Mouse (Mus musculus) layer of hippocampus, adult 9-10 months (tissue): ENCODE measurements around the gene Zfp770.
"Not testable (repeated sequence)": the region's sequence is repeated elsewhere in the genome, so short reads cannot be mapped to it uniquely, and the experiment has no call there.

Experiments used
- DNase-seq: peaks from one replicate; pipeline ENCODE4 v3.0.0; 2022; ENCODE audit warnings: low spot score

Gene Zfp770

DNA sequence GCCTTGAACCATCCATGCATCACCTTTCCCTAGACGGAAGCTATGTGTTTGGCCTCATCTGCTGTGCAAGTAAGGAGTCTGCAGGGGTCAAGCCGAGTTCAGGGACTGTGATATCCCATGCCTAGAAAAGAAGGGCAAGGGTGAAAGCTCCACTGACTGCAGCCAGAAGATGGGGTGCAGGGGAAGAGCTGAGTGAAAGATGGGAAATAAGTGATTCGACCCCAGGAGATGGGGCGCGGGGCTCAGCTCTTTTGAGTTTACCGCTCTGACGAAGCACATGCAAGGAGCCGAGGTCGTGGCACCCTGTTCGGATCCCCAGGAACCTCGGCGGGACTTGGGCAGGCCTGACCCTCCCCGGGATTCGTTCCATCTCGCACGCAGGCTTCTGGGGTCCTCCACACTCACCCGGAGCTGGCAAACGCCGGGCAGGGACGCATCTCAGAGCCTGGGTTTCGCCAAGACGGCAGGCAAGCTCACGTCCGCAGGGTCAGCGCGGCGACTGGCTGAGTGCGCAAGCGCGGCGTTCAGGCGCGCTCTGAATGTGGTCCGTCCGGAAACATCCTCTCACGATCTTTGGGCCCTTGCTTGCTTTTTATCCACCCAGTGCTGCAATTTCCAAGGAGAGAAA is at the start of gene Zfp770:
Gene Zfp770, minus strand, starts transcription at position 538 of the 628 bp plus-strand sequence.
- peak; percentile 38 for DNase-seq

DNA sequence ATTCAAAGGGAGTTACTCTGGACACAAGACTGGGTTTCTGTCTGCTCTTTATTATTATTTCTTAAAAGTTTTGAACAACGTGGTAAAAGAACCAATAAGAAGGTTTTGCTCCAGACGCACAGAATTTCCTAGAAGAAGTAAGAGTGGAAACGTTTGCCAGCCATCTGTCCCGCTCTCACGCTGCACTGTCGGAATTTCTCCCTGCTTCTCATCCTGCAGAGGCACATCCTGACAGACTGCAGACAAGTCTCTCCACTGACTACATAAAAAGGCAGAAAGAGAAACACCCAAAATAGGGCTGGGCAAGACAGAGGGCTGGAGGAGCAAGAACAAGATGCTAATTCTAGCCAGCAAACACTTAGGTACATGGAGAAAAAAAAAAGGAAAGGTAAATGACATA is 48.2 kb upstream of the Zfp770 start:
- peak; percentile 11 for DNase-seq

DNA sequence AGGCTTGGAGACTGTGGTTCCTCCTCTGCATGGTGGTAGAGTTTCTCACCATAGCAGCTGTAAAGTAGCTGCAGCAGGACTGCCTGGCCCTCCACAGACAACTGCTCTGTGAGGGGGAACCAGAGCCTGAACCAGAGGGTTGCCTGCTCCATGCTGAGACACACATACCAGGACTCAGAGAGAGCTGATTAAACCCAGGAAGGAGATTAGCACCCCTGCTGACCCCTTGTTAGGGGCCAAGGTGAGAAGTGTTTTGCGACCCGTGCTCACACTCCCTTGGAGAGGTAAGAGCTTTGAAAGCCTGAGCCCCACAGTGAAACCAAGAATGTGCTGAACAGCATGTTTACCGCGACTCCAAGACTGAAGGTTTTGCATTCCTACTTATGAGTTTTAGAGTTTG is 36.4 kb upstream of the Zfp770 start:
- DNase-seq: no peak

DNA sequence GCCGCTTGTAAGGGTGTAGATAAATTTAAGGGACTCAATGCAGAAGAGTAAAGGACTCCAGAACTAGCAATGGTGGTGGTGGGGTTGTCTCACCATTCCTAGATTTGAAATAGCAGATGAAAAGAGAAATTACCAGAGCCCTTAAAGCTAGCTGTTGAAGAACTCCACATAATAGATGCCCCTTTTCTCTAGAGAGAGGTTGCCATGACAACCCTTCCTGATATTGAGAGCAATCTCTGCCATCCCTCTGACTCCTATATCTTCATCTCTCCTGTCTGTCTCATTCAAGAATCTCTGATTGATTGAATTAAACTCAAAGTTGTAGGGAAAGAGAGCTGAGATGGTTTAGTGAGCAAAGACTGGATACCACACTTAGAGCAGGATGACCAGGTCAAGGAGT is 35.3 kb upstream of the Zfp770 start:
- DNase-seq: no peak

DNA sequence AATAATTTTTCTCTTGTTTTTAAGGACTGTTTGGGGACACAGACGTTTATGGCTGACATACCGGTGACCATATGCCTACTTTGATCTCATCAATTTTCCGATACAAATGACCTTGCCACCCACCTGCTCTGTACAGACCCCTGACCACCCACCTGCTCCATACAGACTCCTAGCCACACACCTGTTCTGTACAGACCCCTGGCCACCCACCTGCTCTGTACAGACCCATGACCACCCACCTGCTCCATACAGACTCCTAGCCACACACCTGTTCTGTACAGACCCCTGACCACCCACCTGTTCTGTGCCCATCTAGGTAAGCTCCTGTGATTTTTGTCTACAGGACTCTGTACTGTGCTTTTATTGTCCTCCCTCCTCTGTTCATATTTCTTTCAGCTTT is 34.3 kb upstream of the Zfp770 start:
- DNase-seq: no peak

DNA sequence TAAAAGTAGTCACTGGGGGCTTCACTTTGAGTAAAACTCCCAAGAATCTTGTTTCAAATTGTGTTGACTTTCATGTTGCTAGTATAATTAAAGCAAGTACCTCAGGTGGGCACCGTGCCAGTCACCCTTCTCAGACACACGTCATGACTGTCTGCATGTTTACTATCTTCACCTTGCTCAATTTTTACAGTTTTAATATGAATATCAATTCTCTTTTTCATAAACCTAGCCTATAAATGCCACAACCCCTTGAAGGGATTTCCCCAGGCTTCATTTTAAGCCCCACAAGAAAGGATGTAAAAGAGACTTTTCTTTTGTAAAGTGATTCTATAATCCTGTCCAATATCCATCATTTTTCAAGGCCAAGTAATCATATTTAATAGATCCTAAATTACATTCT is 30.0 kb upstream of the Zfp770 start:
- DNase-seq: no peak

DNA sequence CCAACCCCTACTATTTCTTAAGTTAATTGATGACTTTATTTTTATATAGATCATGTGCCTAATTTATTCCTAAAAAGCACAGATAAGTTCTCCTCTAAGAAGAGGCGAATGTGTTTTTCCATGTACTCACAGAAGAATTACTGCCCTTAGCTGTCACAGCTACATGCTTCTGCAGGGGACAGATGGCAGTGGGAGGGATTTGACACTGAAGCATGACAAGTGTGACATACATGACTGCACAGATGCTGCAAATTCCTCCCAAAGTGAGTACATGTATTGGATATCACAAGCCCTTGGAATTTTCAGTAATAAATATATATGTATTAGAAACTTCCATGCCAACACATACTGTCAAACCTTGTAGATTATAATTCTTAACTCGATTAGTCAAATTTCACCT is 27.4 kb upstream of the Zfp770 start:
- no peak for DNase-seq

DNA sequence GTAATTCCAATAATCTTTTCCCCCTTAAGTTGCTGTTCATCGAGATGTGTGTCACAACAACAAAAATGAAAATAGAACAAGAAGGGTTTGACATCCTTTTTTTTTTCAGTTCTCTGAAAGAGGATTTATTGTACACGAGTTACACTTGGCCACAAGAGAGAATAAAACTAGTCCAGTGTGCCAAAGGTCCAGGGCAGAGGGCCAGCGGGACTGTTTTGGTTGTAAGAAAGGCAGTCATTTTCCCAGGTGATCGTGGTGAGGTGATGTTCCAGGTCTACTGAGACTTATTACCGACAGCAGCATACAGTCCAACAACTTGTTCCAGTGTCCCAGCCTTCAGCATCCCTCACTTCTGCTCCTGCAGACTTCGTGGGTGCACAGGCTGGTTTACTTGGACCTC is 3.8 kb upstream of the Zfp770 start:
- DNase-seq: no peak

DNA sequence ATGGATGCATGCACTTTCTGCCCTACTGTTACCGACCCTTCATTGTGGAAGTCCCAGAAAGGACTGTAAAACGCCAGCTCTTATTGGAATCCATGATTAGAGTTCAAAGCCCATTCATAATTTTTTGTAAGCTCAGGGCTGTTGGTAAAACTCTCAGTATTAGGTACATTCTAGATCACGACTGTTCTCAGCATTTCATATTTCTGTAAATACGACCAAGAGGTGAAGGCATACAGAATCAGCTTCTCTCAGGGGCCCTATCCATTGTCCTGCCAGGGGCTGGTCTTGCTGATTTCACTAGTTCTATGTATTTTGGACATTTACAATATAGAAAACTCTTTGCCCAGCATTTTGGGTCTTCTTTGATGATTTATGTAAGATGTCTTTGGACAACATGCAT is 305 bp upstream of the Zfp770 start:
- DNase-seq: no peak

DNA sequence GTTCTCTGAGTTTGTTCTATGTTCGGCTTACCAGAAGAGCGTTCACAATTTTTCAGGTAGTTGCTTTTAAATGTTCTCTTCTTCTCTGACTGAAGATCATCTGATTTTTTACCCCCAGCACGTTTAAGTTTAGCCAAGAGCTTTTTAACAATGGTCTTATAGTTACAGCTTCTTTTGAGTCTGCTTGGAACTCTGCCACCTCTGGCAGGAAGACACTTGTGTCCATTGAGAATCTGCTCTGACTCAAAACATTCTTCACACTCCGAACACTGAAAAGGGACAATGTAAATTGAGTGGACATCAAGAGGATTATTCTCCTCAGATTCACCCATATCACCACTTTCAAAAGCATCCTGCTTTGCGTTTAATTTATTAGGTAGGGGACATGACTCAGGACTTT is 4.8 kb downstream of the Zfp770 start:
- no peak for DNase-seq

DNA sequence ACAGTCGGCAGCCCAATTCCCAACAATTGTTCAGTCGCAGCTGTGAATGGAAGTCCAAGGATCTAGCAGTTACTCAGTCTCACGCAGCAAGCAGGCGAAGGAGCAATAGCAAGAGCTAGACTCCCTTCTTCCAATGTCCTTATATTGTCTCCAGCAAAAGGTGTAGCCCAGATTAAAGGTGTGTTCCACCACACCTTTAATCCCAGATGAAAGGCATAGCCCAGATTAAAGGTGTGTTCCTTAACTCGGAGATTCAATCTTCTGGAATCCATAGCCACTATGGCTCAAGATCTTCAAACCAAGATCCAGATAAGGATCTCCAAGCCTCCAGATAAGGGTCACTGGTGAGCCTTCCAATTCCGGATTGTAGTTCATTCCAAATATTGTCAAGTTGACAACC is 14.3 kb downstream of the Zfp770 start, which contains the start of gene Aqr:
Gene Aqr, minus strand, starts transcription at position 101 of the 400 bp plus-strand sequence.
- not testable (repeated sequence) for DNase-seq

DNA sequence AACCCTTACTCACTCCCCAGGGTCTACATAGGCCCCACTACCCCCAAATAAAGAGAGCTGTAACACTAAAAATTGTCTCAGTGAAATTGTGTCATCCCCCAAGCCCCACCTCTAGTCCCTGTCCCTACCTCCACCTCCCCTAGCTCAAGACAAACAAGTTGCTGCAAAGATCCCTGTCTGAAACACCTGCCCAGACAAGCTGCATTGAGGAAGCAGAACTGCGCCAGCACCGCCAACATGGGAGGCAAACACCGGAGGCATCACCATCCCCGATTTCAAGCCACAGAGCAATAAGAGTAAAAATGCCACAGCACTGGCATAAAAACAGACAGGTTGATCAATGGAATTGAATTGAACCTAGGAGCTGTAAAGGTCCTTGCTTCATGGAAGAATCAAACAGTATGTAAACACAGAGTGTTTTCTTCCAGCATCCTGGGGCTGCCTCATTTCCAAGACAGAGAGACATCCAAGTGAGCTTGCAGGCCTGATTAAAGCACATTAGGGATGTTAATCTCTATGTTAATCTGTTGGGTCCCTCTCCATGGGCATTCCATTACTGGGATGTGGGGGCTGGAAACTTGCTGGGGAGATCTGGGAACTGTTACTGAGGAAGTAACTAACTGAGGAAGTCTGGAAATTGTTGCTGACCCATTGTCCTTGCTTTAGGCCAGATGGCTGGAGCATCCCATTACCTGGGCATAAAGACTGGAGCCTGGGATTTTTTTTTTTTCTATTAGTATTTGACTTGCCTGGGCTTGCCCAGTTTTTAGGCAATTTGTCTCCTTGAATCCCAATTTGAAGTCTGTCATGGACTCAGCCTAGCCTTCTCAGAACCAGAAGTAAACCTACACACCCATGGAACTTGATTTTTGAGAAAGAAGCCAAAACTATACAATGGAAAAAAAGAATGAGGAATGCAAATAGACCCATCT is 23.2 kb downstream of the Zfp770 start:
- DNase-seq: no peak

DNA sequence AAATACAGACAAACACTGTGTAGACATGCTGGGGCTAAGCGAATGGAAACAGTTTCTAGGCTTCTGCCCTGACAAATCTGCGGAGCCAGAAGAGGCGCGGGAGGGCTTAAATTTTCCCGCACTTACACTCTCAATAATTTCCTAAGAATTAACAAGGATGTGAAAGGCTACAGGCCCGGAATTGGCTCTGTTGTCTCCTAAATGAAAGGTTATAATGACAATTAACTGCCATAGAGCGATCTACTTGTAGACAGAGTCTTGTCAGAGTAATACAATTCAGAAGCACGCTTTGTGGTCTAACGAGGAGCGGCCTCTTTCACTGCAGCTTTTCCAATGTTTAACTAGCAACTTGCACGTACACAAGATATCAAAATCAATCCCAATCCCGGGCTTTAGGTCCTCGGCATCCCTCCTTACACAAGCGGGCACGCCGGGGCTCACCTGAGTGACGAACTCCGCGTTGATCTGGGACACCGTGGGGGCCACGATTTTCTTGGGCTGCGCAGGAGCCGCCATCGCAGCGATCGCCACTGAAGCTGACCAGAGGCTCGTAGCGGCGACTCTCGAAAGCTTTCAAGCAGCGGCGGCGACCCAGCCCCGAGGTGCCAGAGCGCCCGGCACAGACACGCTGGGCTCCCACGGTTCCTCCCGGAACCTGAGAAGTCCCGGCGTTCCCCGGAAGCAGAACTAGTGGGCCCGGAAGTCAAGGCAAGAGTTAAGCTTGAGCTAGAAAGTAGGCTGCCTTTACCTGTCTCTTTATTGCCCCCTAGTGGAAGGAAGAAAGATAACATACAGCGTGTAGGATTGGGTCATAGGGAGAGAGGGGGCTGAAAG is 26.4 kb downstream of the Zfp770 start:
- DNase-seq: peak; percentile 58

DNA sequence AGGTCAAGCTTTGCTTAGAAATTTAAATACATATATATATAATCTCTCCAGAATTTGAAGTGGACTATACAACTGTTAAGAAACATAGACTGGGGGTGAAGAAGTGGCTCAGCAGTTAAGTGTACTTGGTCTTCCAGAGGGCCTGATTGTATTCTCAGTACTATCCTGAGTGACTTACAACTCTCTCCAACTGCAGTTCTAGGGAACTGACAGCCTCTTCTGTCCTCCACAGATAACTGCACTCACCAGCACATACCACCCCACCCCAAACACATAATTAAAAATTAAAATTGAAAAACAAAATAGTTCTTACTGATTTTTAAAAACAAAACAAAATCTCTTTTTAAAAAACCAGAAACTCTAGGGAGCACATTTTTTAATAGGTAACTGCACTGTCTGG is 28.0 kb downstream of the Zfp770 start:
- no peak for DNase-seq

DNA sequence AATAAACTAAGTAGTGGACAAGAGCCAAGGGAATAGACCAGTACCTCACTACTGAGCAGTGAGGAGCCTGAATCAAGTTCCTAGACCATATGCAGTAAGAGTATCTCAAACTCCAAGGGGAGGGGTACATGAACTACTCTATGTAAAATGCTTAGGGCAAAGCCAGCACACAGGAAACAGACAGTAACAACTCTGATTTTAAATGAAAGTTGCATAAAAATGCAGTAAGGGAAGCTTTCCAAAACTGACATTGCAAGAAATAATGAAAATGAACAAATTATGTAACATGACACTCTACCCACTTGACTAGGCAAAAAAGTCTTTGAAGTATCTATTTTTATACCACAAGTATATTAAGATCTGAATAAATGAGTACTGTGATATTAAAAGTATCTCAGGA is 33.4 kb downstream of the Zfp770 start:
- no peak for DNase-seq

DNA sequence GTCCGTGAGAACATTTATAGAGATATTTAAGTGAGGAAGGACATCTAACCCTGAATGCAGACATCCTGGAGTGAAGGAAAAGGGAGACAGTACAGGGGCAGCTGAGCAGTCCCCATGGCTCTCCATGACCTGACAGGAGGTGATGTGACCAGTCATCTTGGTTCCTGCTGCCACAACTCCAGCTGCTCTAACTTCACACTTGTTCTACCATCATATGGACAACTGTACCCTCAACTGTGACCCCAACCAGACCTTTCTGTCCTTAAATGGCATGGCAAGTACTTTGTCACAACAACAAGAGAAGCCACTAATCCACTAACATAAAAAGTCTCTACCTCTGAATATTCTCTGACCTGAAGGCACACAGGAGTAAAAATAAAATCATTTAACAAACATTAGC is 39.3 kb downstream of the Zfp770 start:
- DNase-seq: no peak

DNA sequence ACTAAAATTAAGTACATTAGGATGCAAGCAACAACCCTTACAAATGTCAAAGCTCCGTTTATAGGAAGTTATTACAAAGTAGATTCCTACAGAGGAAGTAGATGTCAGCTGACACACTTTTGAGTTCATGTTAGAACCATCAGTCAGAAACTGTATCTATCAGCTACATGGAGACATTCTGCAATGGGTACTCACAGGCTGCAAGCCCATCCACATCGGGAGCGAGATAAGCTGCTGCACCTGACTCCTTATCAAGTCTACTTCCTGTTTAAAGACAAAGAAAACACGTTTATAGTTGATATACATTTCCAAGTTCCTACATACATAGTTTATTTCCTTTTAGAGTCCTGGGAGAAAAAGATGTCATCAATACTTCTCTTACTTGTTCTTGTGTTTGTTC is 43.9 kb downstream of the Zfp770 start:
- DNase-seq: no peak

DNA sequence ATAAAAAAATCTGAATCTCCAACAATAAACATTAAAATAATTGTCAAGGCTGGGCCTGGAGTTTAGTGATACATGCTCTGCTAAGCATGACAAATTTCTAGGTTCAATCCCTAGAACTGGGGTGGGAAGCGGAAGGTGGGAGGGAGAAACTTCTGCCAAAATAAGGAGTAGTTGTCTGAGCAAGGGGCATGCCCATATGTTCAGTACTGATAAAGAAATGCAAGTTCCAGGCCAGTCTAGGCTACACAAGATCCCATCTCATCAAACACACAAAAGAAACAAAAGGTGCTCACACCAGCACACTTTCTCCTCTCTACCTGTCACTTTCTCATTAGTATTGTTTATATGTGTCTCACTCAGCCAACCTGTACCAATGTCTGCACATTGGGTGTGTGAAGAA is 44.6 kb downstream of the Zfp770 start:
- DNase-seq: no peak

DNA sequence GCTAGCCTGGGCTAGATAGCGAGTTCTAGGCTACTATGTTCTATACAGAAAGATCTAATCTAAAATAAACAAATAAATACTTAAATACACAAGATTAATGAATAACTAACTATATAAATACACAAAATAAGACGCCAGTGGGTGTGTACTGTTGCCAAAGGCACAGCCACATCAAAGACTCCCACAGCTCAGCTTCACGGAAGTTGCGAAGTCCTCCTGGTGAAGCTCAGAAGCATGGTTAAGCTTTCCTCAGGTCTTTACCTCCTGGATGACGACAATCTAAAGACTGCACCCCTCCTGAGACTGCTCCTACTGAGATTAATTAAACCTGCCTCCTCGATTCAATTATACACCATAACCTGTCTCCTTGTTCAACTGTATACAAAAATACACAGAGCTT is 48.0 kb downstream of the Zfp770 start:
- no peak for DNase-seq

DNA sequence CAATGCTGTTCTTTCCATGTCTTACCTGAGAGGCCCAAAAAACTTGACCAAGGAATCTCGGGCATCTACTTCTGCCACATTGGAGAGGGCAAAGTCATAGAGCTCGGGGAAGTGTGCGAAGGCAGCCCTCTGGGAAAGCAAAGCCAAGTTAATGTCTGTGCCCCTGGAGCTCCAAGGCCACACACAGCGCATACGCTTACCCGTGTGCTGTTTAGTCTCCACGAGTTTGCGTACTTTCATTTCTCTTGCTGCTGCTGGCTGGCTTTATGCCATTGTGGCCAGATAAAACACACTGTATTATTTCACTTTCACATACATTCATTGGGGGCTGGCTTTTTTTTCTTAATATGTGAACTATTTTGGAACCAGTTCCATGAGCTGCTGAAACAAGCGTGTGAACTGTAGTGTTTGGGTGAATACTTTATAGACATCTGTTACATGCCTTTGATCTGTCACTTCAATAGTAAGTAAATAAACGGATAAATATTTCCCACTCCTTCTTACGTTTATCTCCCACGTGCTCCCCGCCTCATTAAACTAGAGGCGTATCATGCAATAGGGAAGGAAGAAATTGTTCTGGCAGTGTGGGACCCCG is 54.3 kb downstream of the Zfp770 start:
- no peak for DNase-seq

DNA sequence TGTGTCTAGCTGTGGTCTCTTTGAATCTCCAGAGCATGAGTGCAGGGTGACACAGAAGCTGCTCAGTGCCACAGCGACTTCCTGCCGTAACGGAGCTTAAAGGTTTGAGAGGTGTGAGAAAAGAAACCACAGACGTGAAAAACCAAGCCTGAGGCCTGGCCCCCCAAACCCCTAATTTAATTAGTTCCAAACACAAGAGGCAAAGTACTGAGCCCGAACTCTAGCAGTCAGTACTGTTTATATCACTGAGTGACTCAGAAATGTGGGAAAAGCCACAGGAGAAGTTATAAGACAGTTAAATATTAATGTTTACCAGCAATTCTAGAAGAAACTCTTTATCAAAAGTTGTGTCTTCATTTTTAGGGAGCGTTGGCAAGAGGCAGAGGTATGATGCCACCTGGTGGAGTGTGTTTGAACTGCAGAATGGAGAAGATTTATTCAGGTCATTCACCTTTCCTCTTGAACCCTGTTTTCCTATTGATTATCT is 55.9 kb downstream of the Zfp770 start:
- DNase-seq: peak; percentile 20

DNA sequence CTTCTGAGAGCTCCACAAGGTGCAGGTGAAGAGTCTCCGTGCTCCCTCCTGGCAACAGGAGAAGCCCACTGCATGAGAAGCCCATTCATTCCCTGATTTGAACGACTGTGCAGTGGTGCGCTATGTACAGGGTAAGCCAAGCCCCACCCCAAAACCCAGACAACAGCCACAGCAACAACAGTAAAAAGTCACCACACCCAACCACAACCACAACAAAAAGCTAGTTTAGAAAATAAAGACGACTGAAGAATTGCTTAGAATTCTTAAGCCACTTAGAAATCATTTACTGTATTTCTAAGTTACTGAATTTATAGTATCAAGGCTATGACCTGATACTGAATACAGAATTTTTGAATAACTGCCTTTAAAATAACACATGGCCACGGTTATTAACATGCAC is 56.4 kb downstream of the Zfp770 start:
- DNase-seq: no peak
